Mouse (Mus musculus) skeletal muscle tissue, adult 2 months (tissue): ENCODE results near the gene C3.

Experiments used
- DNase-seq: peaks from one replicate; pipeline ENCODE4 v3.0.0-alpha.2; 2012; ENCODE audit warnings: low read depth, low spot score

C3 gene

GRCm38 (mm10) chr17:57249186-57250181, 21.5 kb upstream of the C3 start, which contains the start of gene Trip10:
TSS of gene Trip10 (plus strand) at chr17:57249455.
- DNase-seq = peak; percentile 95

- DNase-seq = no peak
Measured at GRCm38 (mm10) chr17:57248771-57249170, 20.8 kb upstream of the C3 start.

DNA sequence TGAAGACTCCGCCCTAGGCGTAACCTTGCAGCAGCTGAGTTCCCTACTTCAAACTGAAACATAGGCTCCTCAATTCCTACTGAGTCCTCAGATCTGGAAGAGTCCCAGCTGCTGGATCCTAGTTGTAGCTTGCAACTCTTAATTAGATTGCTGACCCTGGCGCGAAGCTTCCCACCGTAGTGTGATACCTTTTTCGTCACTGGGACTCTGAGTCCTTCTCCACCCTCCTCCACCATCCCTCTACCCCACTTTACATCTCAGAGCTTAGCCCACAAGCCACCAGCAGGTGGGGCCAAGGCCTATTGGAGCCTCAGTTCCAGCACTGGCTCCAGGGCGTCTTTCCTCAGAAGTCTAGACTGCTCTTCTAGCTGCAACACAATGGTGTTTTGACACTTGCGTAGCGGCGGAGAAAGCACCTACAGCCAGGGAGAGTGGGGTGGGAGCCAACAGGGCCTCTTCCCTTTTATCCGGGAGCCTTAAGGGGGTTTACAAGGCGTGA, 20.3 kb upstream of the C3 start, which contains the start of gene Gpr108:
Gpr108 (minus strand) TSS at position 246 of the 499 bp plus-strand sequence.
- DNase-seq = peak; percentile 87

GRCm38 (mm10) chr17:57247393-57248200, 19.7 kb upstream of the C3 start:
- peak; percentile 99 for DNase-seq

DNA sequence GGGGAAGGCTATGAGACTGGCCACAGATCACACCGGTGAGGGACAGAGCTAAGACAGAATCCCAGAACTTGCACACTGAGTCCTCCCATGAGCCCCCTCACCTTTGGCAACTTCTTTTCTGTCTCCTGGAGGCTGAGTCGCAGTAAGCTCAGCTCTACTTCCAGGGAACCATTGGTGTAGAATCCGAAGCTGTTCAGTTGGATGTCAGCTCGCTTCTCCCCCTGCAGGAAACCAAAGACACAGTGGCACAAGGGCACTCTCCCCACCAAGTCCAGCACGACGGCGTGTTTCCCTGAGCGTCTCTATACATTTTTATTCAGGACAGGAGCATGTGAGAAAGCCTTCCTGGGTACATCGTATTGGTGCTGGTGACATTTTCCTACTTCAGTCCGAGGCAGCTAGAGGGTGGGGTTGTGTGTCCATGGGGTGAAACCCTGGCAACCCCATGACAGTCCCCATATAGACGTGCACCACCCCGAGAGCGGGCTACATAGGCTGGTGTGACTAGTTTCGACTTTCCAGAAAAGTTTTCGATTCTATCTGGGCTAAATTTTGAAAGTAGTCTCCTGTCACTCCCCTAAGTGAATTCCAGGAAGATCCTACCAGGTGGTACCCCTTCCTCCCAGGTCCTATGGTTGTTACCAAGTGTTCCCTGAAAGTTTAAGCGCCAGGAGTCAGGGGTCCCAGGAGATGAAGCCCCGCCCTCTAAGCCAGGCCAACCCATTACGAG, 18.9 kb upstream of the C3 start:
- DNase-seq = no peak

DNA sequence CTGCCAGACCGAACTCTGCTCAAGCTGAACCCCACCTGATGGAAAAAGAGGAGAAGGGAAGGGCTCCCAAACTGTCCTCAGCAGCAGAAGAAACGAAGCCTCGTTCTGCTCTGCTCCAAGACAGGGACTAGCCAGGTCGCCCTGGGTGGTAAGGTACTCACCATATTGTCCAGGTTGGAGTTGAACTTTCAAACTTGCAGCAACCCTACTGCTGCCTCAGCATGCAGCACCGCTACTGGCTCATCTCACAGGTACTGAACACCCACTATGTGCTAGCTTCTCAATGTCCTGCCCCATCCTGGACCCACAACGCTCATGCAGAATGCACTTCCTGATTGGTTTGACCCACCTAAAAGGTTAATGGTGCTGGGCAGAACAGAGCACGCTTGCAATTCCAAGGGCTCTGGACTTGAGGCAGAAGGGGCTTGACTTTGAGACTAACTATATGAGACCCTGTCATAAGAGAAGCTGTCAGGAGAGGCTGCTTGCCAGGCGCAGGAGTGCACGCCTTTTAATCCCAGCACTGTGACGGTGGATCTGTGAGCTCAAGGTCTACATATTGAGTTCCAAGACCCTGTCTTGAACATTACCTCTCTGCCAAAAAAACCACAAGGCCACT, 17.5 kb upstream of the C3 start:
- DNase-seq = no peak

DNA sequence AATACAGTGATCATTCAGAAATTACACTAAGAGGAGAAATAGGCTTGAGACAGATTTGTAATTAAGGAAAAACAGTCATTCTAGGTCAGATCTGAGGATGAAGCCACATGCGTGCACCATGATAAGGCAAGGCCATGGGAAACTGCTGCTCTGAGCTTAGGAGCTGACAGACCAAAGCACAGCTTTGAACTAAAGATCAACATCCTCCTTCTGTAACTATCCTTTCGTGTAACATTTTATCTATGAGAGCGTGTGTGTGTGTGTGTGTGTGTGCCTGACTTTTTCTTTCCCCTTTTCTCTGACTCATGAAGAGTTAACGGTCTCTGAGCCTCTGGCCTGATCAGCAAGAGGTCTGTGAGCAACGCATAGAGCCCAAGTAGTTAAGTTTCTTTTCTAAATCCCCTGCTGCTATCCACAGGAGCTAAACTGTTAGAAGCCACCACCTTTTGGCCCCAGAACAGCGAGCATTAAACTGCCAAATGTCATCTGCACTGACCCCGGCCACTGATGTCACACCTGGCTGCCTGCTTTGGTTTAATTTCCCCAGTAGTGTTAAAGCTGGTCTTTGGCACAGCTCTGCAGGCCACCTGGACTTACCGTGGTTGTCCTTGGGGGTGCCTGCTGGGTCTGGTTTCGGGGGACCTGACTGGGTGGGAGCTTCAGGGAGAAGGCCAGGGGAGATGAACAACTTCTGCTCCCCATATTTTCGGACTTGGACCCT, 15.9 kb upstream of the C3 start:
- DNase-seq = no peak

DNA sequence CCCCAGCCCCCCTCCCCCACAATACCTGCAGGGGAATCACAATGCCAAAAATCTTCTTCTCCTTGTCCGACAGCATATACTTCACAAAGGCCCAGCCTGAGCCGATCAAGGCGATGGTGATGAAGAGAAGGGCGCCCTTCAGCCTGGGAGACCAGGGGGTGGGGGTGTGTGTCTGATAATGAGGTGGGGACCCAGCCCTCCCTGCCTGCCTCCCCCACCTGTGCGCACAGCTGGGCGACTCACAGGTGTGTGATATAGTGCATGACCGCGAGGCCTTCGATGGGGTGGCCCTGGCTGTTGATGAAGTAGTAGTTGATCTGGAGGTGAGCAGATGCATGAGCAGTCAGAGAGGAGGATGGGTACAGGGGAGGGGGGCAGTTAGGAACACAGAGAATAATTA, 9.2 kb upstream of the C3 start:
- DNase-seq = no peak

- DNase-seq = no peak
Measured at GRCm38 (mm10) chr17:57235803-57236202, 7.9 kb upstream of the C3 start.

GRCm38 (mm10) chr17:57234254-57234928, 6.5 kb upstream of the C3 start:
- no peak for DNase-seq

- no peak for DNase-seq
Measured at GRCm38 (mm10) chr17:57233038-57233437, 5.1 kb upstream of the C3 start.

GRCm38 (mm10) chr17:57232200-57232599, 4.3 kb upstream of the C3 start:
- no peak for DNase-seq

GRCm38 (mm10) chr17:57231321-57231771, 3.4 kb upstream of the C3 start:
- peak; percentile 40 for DNase-seq

- peak; percentile 39 for DNase-seq
Measured at GRCm38 (mm10) chr17:57230728-57231125, 2.8 kb upstream of the C3 start.

DNA sequence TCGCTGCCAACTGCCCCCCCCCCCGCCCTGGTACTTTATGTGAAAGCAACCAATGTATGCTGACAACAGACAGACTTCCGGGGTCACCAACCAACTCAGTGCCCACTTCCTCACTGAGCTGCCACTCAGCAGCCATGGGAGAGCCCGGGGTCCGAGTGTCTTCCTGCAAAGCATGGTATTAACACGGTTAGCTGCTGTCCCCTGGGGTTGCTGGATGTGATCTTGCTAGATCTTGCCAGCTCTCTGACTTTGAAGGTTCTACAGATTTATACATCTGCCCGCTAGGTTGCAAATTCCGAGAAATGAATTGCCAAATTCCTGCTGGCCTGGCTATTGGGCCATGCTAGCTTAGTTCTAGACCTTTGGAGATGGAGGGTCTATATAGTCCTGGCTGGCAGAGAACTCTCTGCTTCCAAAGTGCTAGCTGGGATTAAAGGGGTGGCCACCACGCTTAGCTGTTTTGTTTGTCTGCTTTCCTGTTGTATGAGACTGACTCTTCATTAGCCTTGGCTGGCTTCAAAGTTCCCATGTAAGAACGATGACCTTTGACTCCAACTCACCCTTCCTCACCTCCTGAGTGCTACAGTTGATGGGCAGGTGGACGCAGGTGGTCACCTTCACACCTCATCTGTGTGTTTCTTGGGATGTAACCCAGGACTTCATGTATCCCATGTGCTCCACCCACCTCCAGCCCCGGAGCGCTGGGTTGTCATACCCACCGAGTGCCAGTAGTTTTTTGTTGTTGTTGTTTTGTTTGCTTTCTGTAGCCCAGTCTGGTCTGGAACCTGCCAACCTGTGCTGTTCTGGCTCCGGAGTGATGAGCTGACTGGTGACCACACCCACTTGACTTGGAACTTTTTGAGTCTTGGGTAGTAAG, 2.2 kb upstream of the C3 start:
- DNase-seq = no peak

GRCm38 (mm10) chr17:57228873-57229272, 937 bp upstream of the C3 start:
- no peak for DNase-seq

GRCm38 (mm10) chr17:57227468-57227867, 468 bp downstream of the C3 start:
- no peak for DNase-seq

DNA sequence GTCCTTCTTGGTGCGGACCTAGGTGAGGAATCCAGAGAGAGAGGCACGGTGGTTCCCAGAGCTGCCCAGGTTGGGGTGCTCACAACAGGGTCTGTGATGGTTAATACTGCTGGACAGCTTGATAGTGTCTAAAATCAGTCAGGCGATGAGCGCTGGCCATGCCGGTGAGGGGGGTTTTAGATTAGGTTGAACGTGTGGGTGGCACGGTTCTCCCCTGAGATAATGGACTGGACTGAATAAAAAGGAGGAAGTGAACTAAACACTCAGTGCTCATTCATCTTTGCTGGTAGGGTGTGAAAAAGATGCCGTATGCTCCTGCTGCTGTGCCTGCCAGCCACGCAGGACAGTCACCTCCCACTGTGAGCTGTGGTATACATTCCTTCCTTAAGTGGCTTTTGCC, 4.6 kb downstream of the C3 start:
- DNase-seq = no peak

- no peak for DNase-seq
Measured at GRCm38 (mm10) chr17:57221911-57222310, 6.0 kb downstream of the C3 start.
